Mouse (Mus musculus) yolk sac, embryonic 10.5 days (tissue): Measurements from ENCODE around the gene Fzr1.

Experiments
- DNase-seq: peaks from one replicate; pipeline ENCODE4 v3.0.0-alpha.2; 2017; ENCODE audit warnings: low spot score

Gene Fzr1

DNA sequence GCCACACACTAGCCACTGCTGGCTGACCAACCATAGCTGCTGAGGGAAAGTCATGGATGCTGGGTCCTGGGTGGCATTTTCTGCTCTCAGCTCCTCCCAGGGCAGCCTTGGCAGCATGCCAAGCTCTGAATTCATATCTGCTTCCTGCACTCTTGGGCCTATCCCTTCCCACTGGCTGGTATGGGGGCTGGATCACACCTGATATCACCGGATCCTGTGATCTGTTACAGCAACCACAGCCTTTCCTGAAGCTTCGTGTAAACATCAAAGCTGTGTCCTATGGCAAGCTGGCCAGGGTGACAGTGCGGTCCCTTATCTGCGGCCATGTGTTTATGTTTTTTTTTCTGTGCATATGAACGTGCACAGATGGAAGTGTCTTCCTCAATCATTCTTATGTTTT, 3.7 kb upstream of the Fzr1 start:
- no peak for DNase-seq

DNA sequence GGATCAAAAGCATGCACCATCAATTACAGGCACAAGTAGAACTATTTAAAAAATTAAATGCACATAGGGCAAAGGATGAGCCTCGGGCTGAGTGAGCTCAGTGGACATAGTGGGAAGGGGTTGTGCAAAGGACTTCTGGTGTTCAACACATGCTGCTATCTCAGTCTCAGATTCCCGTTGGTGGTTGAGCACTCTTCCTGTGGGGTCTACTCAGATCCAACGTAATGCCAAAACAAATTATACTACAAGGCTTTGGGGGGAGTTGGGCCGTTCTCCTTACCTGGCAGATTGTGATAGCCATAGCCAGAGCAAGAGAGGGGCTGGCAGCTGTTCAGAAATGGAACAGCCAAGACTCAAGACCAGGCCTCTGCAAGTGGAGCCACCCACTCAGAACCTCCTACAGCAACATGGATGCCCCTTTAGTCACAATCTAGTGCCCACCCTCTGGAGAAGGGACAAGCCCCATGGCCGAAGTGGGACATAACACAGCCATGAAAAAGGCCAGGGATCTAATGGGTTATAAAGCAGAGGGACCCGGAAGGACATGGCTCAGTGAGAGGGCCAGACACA, 1.6 kb upstream of the Fzr1 start:
- DNase-seq = no peak

DNA sequence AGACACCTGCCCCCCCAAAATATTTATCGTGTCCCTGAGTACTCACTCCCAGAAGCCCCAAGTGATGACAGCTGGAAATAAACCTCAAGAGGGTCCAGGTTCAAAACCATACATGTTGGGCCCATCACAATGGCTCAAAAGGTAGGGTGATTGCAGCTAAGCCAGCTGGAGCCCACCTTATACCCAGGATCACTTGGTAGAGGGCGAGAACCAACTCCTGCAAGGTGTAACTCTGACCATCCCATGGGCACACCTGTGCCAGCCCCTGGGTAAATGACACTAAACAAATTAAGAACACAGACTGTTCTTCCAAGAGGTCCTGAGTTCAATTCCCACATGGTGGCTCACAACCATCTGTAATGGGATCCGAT, 852 bp upstream of the Fzr1 start:
- no peak for DNase-seq

DNA sequence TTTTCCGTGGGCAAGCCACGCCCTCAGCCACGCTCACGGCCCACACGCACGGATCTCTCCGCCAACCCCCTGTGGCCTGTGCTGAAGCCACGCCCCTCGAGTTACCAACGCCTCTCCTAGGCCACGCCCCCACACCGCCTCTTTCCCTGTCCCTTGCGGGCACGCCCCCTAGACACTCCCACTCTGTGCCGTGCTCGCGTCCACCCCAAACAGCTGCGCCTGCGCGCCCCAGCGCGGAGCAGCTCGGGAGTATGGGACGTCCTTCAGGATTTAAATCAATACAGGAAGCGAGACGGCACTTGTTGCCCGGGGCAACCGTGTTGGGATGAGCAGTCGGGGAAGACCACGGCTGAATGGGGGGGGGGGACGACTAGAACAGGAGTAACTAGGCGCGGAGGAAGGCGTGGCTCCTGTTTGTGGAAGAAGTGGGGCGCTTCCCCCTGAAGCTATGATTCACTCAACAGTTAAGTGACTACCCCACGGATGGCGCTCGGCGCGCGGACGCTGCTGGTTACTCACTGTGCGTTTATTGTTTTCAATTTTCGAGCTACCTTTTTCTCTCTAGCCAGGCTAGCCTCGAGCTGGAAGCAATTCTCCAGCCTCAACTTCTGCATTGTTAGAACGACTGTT, 352 bp upstream of the Fzr1 start:
- peak; percentile 100 for DNase-seq

DNA sequence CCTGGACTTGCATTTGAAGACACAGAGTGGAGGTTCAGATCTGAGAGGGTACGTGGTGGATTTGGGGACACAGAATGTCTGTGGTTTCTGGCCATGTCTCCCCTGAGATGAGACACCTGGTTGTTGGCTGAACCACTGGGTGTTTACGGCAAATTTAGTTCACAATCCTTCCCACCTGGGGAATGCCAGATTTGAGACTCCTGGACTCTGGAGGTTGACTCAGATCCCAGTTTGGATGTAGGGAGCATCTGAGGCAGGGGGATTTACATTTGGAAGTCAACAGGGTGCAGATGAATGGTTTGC, 1.0 kb downstream of the Fzr1 start:
- no peak for DNase-seq

DNA sequence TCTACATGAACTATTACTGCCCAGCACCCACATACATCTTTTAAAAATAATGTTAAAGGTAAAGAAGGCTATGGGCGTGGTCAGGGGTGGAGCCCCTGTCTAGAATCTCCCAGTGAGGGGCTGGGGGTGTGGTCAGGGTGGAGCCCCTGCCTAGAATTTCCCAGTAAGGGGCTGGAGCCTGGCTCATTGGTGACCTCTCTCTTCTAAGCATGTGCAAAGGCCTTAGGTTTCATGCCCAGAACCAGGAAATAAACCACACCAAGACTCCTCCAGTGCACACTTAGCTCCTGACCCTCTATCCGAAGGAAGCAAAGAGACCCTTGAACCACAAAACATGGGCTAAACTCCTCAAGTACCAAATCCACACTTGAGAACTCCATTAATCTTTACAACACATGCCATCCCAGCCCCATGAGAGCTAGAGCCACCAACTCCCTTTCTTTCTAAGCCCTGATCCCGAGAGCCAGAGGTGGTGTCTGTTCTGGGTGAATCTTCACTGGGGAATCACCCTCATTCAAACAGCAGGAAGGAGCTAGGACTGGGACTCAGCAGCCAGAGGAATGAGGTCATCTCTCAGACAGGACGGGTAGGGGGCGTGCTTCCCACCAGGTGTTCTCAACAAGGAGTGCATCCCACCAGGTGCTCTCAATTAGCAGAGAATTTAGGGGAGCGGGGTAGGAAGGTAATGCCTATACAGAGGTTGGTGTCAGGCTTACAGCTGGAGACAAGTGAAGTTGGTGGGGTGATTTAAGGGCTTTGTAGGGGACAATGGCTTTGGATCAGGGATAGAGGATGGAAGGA, 1.6 kb downstream of the Fzr1 start:
- no peak for DNase-seq

DNA sequence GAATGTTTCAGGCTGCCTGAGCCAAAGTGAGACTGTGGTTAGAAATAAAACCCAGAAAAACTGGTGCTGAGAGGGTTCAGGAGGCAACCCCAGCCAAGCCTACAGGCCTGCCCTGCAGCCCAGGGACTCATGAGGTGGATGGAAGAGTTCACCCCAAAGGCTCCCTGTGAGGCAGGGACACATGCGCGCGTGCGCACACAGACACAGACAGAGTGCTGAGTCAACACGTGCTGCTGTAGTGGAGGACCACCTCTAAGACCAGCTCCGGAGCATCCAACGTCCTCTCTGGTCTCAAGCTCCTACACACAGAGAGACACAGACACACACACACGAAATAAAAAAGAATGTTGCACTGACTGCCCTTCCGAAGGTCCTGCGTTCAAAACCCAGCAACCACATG, 3.0 kb downstream of the Fzr1 start:
- no peak for DNase-seq

DNA sequence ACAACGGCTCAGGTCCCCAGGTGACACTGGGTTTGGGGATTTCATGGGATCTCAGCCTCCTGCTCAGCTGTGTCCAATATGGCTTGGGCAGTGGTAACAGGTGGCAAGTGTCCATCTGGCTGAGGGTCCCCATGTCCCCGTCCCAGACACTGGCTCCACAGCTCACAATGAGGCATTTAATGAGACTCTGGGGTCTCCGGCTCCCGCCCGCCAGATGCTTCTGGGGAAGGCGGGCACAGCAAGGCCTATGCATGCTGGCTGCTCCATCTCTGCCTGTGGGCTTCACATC, 11.2 kb downstream of the Fzr1 start:
- no peak for DNase-seq

DNA sequence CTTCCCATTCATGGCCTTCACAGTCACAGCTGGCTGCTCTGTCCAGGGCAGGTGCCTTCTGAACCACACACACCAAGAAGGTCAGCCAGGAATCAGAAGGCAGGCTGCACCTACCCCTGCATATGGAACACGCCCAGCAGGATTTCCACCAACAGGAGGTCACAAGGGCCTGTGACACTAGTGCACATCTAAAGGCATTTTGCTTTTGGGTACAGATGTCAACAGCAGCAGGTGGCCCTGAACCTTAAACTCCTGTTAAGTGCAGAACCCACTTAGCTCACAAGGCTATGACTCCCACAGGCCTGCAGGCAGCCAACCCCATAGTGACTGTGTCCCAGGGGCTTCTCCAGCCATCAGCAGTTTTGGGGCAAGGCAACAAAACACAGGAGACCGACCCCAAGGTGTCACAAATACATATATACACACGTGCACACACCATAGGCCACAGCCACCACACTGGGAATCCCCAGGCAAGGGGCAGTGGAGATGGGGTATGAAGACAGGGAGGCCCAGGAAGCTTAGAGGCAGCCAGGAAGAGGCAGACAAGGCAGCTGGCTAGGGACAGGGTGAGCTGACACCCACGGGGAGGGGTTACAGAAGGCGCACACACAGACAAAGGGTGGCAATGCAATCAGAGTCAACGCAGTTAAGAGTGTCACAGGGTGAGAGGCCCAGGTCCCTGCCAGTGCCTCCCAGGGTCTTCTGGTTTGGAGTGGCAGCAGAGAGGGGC, 11.7 kb downstream of the Fzr1 start:
- DNase-seq = peak; percentile 78

DNA sequence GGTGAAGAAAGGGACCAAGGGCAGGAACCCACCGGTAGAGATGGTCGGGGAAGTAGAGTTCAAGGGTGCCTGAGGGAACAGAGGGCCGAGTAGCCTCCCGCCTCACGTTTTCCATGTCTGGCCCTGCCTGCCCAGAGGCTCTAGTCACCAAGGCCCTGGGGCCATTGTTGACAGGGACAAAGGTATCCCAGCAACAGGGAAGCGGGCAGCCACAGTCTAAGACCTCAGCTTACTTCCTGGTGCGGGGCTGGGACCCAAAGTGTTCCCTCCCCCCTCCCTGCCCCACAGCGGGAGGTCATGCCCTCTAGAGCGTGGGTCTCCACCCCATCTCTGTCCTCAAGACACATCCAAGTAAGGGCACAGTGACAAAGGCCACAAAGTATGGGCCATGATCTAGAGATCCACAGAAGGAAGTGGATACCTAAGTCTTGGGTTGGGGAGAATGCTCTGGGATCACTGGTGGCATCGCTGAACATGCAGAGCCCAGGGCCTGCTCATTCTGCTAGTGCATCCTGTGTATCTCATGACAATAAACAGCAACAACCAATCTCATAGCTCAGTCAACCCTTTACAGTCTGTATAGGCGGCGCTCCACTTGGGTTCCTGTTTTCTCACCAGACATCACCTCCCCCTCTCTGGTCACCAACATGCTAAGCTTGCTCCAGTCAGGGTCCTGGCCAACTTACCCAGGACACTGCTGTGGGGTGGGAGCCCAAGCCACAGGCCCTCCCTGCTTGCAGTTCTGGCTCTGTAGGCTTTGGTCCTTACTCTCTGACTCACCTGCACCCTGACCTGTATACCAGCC, 12.4 kb downstream of the Fzr1 start, which contains the start of gene 4930404N11Rik:
Gene 4930404N11Rik (minus strand): TSS at position 145 of the 805 bp plus-strand sequence.
- peak; percentile 81 for DNase-seq

DNA sequence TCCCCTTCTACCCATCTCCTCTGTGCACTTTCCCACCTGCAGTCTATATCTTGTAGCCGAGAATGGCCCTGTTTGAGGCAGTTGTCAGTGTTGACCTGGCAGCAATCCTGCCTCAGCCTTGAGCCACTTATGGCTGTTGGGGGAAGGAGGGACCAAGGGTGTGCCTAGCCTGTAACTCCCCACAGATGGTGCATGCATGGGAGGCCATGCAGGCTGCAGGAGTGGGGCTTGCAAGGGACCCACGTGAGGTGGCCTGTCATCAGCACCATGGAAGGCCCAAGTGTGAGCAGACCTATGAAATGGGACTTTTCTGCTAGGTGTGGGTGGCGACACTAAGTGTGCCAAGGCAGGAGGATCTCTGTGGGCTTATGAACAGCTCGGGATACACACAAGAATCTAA, 13.2 kb downstream of the Fzr1 start:
- no peak for DNase-seq

DNA sequence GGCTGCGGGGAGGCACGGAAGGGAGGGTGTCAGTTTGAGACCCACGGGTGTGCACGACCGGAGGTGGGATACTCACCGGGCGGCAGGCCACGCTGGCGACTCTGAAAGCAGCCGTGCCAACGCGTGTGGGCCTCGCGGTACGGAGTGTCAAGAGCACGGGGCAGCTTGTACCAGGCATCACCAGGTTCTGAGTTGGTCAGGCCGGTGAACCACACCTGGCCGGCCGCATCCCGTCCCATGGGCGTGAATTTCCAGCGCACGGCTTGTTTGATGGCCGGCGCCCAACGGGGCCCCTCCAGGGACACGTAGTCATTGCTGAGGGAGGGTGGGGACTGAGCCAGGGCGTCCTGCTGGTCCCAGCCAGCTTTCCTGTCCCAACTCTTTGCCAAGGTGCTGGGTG, 13.7 kb downstream of the Fzr1 start:
- DNase-seq = no peak

DNA sequence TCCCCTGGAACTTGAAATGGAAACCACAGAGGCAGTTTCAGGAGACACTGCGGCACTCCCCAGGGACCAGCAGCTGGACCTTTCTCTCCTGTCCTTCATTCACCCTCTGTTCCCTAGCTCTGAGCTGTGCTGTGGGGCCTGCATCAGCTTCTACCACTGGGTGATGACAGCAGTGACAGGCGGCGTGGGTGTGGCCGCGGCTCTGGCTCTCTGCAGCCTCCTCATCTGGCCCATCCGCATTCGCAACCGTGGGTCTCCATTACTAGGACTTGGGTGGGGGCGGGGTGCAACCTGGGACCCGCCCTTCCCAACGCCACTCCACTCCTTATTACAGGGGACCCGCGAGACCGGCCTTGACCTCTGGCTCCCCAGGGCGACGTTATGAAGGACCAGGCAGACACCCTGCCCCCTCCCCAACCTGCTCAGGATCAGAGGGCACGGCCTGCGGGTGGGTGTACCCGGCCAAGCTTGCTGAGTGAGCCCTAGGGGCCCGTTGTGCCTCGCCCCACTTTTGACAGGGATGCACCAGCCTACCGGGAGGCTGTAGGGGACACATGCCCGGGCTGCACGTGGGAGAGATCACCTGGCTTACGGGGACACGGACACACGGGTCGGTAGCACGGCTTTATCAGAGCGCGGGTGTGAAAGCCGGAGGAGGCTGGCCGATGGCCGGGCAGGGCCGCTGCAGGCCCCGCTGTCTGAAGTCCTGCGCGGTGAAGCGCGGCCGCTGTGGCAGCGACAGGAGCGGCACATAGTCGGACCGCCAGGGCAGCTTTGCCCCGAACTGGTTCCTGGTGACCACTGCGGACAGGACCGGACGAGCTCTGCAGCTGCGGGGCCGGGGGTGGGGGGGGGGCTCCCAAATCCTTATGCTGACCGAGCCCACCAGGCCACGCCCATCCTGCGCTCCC, 14.6 kb downstream of the Fzr1 start:
- DNase-seq = no peak

DNA sequence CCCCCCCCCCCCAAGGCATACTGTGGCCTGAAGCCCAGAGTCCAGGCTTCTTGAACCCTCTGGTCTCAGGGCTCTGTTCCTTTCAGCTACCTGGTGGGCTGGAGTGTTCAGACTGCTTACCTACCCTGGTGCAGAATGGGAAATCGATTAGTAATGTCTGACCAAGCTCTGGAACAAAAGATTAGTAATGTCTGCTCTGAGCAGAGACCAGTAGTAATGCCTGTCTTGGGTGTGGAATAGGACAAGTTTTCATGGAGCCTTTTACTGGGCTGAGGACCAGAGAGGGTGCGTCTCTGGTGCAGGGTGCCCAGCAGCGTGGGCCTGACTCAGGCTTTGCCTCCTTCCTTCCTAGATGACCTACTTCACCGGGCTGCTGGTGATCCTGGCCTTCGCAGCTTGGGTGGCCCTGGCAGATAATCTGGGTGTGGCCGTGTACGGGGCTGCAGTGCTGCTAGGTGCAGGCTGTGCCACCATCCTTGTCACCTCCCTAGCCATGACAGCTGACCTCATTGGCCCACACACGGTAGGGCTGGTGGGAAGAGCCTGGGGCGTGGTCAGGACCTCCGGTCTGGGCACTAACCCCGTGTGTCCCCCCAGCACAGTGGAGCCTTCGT, 15.9 kb downstream of the Fzr1 start:
- no peak for DNase-seq

DNA sequence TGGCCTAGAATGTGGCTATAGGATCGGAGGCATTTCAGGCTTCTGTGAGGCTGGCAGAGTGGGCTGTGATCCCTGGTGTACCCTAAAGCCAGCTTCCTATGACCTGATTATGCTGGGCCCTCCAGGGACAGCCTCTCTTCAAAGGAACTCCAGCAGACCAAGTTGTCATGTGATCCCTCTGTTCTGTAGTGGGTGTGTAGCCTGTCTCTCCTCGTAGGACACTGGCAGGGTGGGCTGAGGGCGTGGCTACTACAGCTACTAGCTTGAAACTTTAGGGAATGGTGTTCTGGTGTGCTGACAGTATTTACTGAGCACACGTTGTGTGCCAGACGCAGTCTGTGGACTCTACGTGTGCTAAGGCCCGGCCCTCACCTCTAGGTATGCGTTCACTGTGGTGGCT, 17.6 kb downstream of the Fzr1 start:
- DNase-seq = no peak

DNA sequence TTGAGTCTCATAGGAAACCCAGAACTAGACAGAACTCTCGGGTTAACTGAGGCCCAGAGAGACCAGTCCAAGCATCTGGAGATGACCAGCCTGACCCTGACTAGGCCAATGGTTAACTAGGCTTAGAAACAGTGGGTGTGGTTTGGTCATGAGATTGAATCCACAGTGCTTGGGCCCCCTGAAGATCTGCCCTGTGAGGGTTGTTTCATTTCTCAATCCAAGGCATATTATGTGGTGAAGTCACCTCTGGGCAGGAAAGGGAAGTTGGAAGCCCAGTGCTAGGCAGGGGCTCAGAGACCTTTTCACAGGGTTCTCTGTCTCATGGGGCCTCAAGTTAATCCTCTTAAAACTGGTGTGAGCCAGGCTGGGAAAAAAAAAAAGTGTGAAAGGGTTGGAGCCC, 19.5 kb downstream of the Fzr1 start:
- peak; percentile 82 for DNase-seq

DNA sequence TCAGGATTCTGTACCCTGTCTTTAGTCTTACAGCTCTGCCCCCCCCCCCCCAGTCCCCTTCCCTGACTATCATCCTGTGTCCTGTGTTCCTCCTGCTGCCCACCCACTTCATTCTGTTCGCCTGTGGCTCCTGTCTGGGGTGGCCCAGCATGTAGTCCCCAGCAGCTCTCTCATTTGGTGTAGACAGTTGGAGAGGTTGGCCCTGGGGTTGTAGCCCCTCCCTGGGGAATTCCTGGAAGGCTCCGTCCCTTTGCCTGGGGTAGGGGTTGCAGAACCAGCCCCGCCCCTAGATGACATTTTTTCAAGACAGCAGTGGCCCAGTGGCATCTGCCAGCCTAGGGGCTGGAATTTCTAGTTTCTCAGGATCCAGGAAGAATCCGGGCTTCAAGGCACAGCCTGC, 20.1 kb downstream of the Fzr1 start:
- DNase-seq = peak; percentile 86

DNA sequence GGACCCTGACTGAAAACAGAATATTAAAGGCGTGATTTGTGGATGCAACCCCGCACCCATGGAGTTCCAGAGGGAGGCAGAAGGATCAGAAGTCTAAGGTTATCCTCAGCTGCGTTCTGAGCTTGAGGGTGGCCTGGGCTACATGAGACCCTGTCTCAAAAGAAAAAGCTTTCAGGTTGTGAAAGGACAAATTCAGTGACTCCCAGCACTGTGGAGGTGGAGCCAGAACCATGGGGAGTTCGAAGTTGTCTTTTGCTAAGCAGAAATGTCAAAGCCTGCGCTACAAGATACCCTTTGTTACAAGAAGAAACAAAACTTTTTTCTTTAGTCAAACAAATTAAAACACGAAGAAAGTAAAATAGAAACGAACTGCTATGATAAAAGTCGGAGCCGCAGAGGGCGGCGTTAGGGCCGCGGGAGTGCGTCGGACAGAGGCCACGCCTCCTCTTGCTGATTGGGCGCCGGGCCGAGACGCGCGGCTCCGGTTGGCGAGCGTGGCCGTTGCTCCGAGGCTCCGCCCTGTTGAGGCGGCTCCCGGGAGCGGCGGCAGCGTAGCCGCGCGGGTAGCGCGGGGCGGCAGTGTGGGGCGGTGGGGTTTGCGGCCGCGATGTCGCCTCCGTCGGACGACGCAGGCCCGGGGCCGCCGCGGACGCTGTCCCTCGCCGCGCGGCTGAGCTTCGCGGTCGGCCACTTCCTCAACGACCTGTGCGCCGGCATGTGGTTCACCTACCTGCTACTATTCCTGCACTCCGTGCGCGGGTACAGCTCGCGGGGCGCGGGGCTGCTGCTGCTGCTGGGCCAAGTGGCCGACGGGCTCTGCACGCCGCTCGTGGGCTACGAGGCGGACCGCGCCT, 21.1 kb downstream of the Fzr1 start, which contains the start of gene Mfsd12:
Gene Mfsd12 (plus strand): TSS at position 501 of the 854 bp plus-strand sequence.
- DNase-seq = peak; percentile 87

DNA sequence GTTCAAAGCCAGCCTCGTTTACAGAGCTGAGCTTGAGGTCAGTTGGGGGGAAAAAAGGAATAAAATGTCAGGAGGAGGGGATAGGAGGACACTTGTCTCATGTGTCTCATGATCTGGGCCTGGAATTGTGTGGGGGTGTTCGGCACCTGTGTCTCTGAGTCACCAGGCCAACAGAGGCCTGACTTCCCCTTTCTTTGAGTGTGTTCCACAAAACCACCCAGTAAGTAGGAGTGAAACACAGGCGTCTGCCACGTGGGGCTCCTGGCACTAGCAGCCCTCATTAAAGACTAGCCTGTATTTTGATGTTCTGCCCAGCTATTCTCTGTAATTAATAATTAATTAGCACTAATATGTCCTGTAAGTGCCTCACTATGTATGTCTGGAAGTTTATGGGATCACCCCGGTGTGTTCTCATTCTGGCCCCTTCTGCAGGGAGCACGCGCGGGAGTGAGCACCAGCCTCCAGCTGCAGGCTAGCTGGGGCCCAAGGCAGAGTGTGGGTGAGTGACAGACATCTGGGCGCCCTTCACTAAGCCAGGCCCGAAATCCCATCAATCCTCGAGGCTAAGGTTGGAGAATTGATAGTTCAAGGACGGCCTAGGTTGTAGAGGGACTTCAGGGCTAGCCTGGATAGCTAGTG, 21.8 kb downstream of the Fzr1 start:
- DNase-seq = no peak
